Mouse (Mus musculus): Measurements from ENCODE around the gene Gm28041. TPM values are rescaled to one million over a fixed set of nuclear protein-coding genes. Genes with fewer than 3 reads are reported as not detected.

Gm28041 gene
- polyA plus RNA-seq, 1 experiment from 2014 or later = not detected

DNA sequence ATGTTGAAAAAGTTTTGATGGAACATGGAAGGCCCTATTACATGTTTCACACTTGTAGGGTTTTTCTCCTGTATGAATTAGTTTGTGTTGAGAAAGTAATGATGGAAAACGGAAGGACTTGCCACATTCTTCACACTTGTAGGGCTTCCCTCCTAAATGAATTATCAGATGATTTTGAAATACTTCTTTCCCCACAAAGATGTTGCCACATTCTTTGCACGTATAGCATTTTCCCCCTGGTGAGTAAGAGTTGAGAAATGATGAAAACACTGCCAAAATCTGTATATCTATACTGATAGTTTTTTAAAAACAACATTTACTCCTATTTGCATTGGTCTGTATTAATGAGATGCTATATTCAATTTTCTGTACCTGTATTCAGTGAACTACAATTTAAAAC is 32.1 kb downstream of the Gm28041 start:
- no peak for ATAC-seq (ENCODE audit: low FRiP score)
- H3K27ac ChIP-seq = no peak overlapping the region
- 85% methylated on average over 2 of the region's 2 CpGs for WGBS

DNA sequence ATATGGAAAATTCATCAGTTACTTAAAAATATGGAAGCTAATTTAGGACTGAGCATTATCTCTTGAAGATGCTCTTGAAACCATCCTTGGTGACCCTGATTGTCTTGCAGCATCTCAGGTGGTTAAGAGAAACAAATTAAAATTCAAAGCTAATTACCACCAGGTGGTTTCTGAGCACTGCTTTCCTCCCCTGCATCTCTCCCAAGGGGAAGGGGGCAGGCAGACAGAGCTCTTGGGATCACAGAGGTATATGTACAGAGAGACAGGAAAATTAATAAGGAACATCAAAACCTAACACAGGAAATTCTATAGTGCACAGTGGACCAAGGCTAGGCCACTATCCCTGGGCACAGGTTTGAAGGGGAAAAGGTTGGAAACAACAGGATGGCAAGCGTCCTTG is 42.7 kb downstream of the Gm28041 start:
- no peaks in the 10 kb centered on the region for H3K36me3 ChIP-seq
- H3K27me3 ChIP-seq = no peaks in the 10 kb centered on the region
- H3K27ac ChIP-seq = no peak overlapping the region
- ATAC-seq (ENCODE audit: low FRiP score) = peak; percentile 39
- peaks cover 8% of the 10 kb centered on the region for H3K4me1 ChIP-seq
- peak overlapping the region; percentile 61 for H3K9ac ChIP-seq
- peak overlapping the region; percentile 63 for H3K4me2 ChIP-seq (replicated peaks)
- H3K4me3 ChIP-seq = peak overlapping the region; percentile 52
- no peaks in the 10 kb centered on the region for H3K9me3 ChIP-seq (replicated peaks)
- WGBS = 70% methylated on average over 1 of the region's 1 CpGs

More for the DNA sequence above, 32.1 kb downstream of the Gm28041 start:
- H3K4me1 ChIP-seq = no peaks in the 10 kb centered on the region
- no peak overlapping the region for H3K4me2 ChIP-seq (replicated peaks)
- no peak overlapping the region for H3K9ac ChIP-seq
- no peaks in the 10 kb centered on the region; the same call in 1 of the 2 replicates for H3K36me3 ChIP-seq
- H3K4me3 ChIP-seq = no peak overlapping the region
- H3K9me3 ChIP-seq (replicated peaks) = no peaks in the 10 kb centered on the region
- H3K27me3 ChIP-seq = no peaks in the 10 kb centered on the region

DNA sequence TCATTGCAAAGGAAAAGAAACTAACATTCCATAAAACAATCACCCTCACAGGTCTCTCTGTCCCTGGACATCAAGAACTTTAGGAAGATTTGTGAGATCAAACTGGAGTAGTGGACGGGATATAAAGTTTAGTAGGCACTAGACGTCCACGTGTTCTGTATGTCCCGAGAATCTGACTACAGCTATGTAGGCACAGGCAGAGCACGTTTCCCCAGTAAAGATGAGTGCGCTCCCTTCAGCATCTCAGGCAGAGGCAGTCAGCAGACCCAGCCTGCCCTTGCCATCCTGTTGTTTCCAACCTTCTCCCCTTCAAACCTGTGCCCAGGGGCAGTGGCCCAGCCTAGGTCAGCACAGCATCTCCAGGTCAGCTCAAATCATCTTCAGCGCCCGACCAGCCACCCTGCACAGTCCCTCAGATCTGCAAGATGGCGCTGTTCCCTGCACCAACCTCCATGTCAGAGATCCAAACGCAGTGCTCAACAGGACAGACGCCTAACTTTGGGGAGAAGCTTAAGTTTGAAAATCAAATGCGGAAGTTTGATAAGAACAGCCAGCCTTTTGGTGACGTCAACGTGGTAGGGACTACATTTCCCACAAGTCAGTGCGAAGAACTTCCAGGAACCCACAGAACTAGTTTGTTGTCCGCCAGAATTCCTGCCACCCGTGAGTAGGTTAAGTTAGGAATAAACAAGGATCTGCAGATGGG is 43.4 kb downstream of the Gm28041 start, which contains the start of gene Zfp595:
Gene Zfp595, minus strand, starts transcription at position 552 of the 706 bp plus-strand sequence.
- H3K4me2 ChIP-seq (replicated peaks) = peak within 1 kb of the TSS; percentile 63
- peak within 1 kb of the TSS; percentile 52 for H3K4me3 ChIP-seq
- H3K27me3 ChIP-seq = no peaks in the 10 kb centered on the region
- H3K4me1 ChIP-seq = peaks cover 8% of the 10 kb centered on the region
- 19% methylated on average over 17 of the region's 17 CpGs for WGBS
- H3K9me3 ChIP-seq (replicated peaks) = no peaks in the 10 kb centered on the region
- 0 out of 2 replicates have a peak within 1 kb of the TSS, but pooled peaks have one; percentile 17 for H3K27ac ChIP-seq
- peak; percentile 94 for ATAC-seq (ENCODE audit: low FRiP score)
- H3K9ac ChIP-seq = peak within 1 kb of the TSS; percentile 61
- H3K36me3 ChIP-seq = no peaks in the 10 kb centered on the region

DNA sequence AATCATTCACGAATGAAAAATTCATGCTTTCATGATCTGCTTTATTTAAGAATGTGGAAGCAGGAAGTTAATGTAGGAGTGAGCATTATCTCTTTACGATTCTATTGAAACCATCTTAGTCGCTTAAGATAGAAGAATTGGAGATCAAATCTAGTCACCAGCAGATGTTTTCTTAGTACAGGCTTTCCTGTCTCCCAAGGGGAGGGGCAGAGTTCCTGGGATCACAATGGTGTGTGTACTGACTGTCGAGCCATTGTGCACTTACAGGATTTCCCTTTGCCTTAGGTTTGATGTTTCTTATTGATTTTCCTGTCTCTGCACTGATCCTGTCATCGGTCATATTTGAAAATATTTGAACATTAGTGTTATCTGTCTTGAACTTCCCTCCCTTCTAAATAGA is 68.8 kb downstream of the Gm28041 start:
- H3K4me3 ChIP-seq = peak overlapping the region; percentile 61
- peak; percentile 75 for ATAC-seq (ENCODE audit: low FRiP score)
- H3K4me1 ChIP-seq = no peaks in the 10 kb centered on the region
- no peaks in the 10 kb centered on the region for H3K27me3 ChIP-seq
- no peak overlapping the region for H3K27ac ChIP-seq
- H3K9me3 ChIP-seq (replicated peaks) = no peaks in the 10 kb centered on the region
- no peaks in the 10 kb centered on the region for H3K36me3 ChIP-seq
- WGBS = 37% methylated on average over 5 of the region's 5 CpGs
- H3K9ac ChIP-seq = no peak overlapping the region
- peak overlapping the region; percentile 84 for H3K4me2 ChIP-seq (replicated peaks)

DNA sequence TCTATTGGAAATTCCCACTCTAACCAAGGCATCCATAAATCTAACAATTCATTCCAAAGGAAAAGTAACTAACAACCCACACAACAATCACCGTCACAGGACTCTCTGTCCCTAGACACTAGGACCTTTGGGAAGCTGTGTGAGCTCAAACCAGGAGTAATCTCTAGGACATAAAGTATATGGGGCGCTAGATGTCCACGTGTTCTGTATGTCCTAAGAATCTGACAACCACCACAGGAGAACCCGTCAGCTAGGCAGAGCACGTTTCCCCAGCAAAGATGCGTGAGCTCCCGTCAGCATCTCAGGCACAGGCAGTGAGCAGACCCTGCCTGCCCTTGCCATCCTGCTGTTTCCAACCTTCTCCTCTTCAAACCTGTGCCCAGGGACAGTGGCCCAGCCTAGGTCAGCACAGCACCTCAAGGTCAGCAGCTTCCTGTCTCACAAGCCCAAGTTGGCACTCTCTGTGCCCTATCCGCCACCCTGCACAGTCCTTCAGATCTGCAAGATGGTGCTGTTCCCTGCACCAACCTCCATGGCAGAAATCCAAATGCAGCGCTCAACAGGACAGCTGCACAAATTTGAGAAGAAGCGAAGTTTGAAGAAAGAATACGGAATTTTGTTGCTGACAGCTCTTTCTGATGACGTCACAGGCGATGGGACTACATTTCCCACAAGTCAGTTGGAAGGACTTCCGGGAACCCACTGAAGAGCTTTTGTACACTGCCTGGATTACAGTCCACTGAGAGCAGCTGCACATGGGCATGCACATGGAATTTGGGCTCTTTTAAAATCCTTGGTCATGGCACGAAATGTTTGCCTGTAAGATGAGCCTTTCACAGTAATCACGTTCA is 69.5 kb downstream of the Gm28041 start, which contains the start of gene Zfp457:
Gene Zfp457, minus strand, starts transcription at position 664 of the 851 bp plus-strand sequence.
- WGBS = 13% methylated on average over 16 of the region's 16 CpGs
- no peak within 1 kb of the TSS for H3K27ac ChIP-seq
- H3K36me3 ChIP-seq = no peaks in the 10 kb centered on the region
- peak within 1 kb of the TSS; percentile 84 for H3K4me2 ChIP-seq (replicated peaks)
- peak within 1 kb of the TSS; percentile 61 for H3K4me3 ChIP-seq
- ATAC-seq (ENCODE audit: low FRiP score) = peak; percentile 99
- peak within 1 kb of the TSS; percentile 70 for H3K9ac ChIP-seq
- H3K4me1 ChIP-seq = no peaks in the 10 kb centered on the region
- no peaks in the 10 kb centered on the region for H3K9me3 ChIP-seq (replicated peaks)
- no peaks in the 10 kb centered on the region for H3K27me3 ChIP-seq

Other genes starting within 250 kb of the Gm28041 start
- gene Rsl1, start 202.6 kb downstream of the Gm28041 start, polyA plus RNA-seq (2016; fragmentation: Nextera tagmentation; extraction: Ambion mirVana) = 6.2 and 7.1 TPM in 2 replicates
- gene Zfp455, start 181.2 kb downstream of the Gm28041 start, polyA plus RNA-seq (2016; fragmentation: Nextera tagmentation; extraction: Ambion mirVana) = 1.4 and 1.8 TPM in 2 replicates
- gene Zfp458, start 97.3 kb downstream of the Gm28041 start, polyA plus RNA-seq (2016; fragmentation: Nextera tagmentation; extraction: Ambion mirVana) = 3.8 and 4.6 TPM in 2 replicates
- gene Zfp457, start 69.2 kb downstream of the Gm28041 start, polyA plus RNA-seq (2016; fragmentation: Nextera tagmentation; extraction: Ambion mirVana) = 0.50 and 0.85 TPM in 2 replicates
- gene Zfp595, start 43.2 kb downstream of the Gm28041 start, polyA plus RNA-seq (2016; fragmentation: Nextera tagmentation; extraction: Ambion mirVana) = 1.7 and 1.8 TPM in 2 replicates
- not detected in 2 replicates for gene Gm28044, start 15.2 kb downstream of the Gm28041 start, polyA plus RNA-seq (2016; fragmentation: Nextera tagmentation; extraction: Ambion mirVana)
- gene Zfp953, start 15.1 kb downstream of the Gm28041 start, polyA plus RNA-seq (2016; fragmentation: Nextera tagmentation; extraction: Ambion mirVana) = 0.72 and 0.98 TPM in 2 replicates
- 0.83 and 0.94 TPM in 2 replicates for gene Zfp456, start 77 bp upstream of the Gm28041 start, polyA plus RNA-seq (2016; fragmentation: Nextera tagmentation; extraction: Ambion mirVana)
- 4.6 and 4.9 TPM in 2 replicates for gene Zfp429, start 24.1 kb upstream of the Gm28041 start, polyA plus RNA-seq (2016; fragmentation: Nextera tagmentation; extraction: Ambion mirVana)
- gene Zfp459, start 45.7 kb upstream of the Gm28041 start, polyA plus RNA-seq (2016; fragmentation: Nextera tagmentation; extraction: Ambion mirVana) = 1.0 and 1.3 TPM in 2 replicates
- 7.1 and 8.3 TPM in 2 replicates for gene Zfp874a, start 75.9 kb upstream of the Gm28041 start, polyA plus RNA-seq (2016; fragmentation: Nextera tagmentation; extraction: Ambion mirVana)
- 2.1 and 2.2 TPM in 2 replicates for gene Zfp874b, start 108.5 kb upstream of the Gm28041 start, polyA plus RNA-seq (2016; fragmentation: Nextera tagmentation; extraction: Ambion mirVana)
- gene Zfp58, start 124.8 kb upstream of the Gm28041 start, polyA plus RNA-seq (2016; fragmentation: Nextera tagmentation; extraction: Ambion mirVana) = 17.8 and 18.0 TPM in 2 replicates
- gene Gm26965, start 150.4 kb upstream of the Gm28041 start, polyA plus RNA-seq (2016; fragmentation: Nextera tagmentation; extraction: Ambion mirVana) = not detected in 2 replicates
- 32.4 and 32.8 TPM in 2 replicates for gene Zfp87, start 150.4 kb upstream of the Gm28041 start, polyA plus RNA-seq (2016; fragmentation: Nextera tagmentation; extraction: Ambion mirVana)
- gene Zfp748, start 178.1 kb upstream of the Gm28041 start, polyA plus RNA-seq (2016; fragmentation: Nextera tagmentation; extraction: Ambion mirVana) = 16.6 and 18.3 TPM in 2 replicates
- gene Zfp729b, start 234.0 kb upstream of the Gm28041 start, polyA plus RNA-seq (2016; fragmentation: Nextera tagmentation; extraction: Ambion mirVana) = 4.6 and 5.1 TPM in 2 replicates